27 mouse cellular contexts compared by ENCODE assay signal in the genomic region with DNA sequence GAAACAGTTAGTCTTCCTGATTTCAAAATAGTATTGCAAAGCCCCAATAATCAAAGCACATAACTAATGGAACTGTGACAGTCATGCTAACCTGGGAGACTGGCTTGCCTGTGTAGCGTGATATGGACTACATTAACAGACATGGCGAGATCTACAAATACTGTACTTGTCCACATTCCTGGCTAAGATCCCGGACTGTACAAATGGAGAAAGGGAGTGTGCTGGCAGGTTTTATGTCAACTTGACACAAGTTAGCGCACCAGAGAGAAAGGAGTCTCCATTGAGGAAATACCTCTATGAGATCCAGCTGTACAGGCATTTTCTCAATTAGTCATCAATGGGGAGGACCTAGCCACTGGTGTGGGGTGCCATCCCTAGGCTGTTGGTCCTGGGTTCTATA.
DNase-seq lines count a peak whose midpoint lies in the region; ATAC-seq and TF ChIP-seq lines count a peak whose summit lies in the region.
"Had no signal": no experiment of that assay in that cellular context is flagged by ENCODE, and none has a peak within 500 bp of the region (broad histone marks: within the 10 kb centered on the region; RNA-seq: fewer than 3 reads in every experiment).

No protein-coding gene starts in this region.

- H3K9me3 ChIP-seq in heart, postnatal 0 days (replicated peaks; ENCODE audit: control insufficient read depth, low read length): no peaks in the 10 kb centered on the region
- H3K9me3 ChIP-seq in lung, postnatal 0 days (ENCODE audit: low read length): no peaks in the 10 kb centered on the region
- H3K9me3 ChIP-seq: embryonic facial prominence, embryonic 13.5 days; liver, embryonic 12.5 days had no signal

- TF ChIP-seq POLR2A in heart, adult 2 months (IDR thresholded peaks at IDR 0.05; ENCODE audit: insufficient read depth, low read depth, low read length): no peak

- no peak for TF ChIP-seq EP300 in heart, adult 2 months (IDR thresholded peaks at IDR 0.05; ENCODE audit: insufficient read depth, low read depth, low read length)
- no peak for TF ChIP-seq EP300 in heart, postnatal 0 days (IDR thresholded peaks at IDR 0.05; ENCODE audit: low read depth)
- TF ChIP-seq EP300 in lung, postnatal 0 days (IDR thresholded peaks at IDR 0.05): no peak

- DNase-seq in heart, adult 18-20 months: peak; percentile 19 to 28
- no peak for DNase-seq in heart, adult 2 months
- DNase-seq in heart, postnatal 0 days (ENCODE audit: low spot score): peak; percentile 27
- no peak for DNase-seq in heart, postnatal 14 days
- DNase-seq in lung, postnatal 0 days (ENCODE audit: low spot score): peak; percentile 32
- no peak for DNase-seq in lung, postnatal 4 days
- peak; percentile 14 for DNase-seq in heart, postnatal 4 days
- DNase-seq: adrenal gland, postnatal 14 days; cerebellum, adult 11-12 months; cerebellum, adult 9-11 months; embryo, embryonic 11 days; gastrocnemius, postnatal 10 days; kidney, adult 18-20 months; kidney, postnatal 4 days; layer of hippocampus, postnatal 36 days; left cerebral cortex, postnatal 4 days; liver, postnatal 0 days; spleen, adult 18-20 months; thymus, adult 2 months; thymus, postnatal 36 days had no signal

- H3K4me3 ChIP-seq in heart, adult 2 months: no peak overlapping the region
- no peak overlapping the region for H3K4me3 ChIP-seq in heart, postnatal 0 days (ENCODE audit: low read depth, low read length)
- H3K4me3 ChIP-seq in lung, postnatal 0 days (ENCODE audit: low read depth, low read length): no peak overlapping the region
- H3K4me3 ChIP-seq: embryonic facial prominence, embryonic 13.5 days; erythroblast, embryonic 14.5 days; liver, embryonic 12.5 days had no signal

- H3K4me2 ChIP-seq in heart, postnatal 0 days (ENCODE audit: low read depth, low read length): no peak overlapping the region
- H3K4me2 ChIP-seq in lung, postnatal 0 days (replicated peaks; ENCODE audit: low read depth, low read length): no peak overlapping the region
- H3K4me2 ChIP-seq: embryonic facial prominence, embryonic 13.5 days; liver, embryonic 12.5 days; midbrain, embryonic 11.5 days had no signal

- no peak for TF ChIP-seq CTCF in heart, adult 2 months (IDR thresholded peaks at IDR 0.05)
- TF ChIP-seq CTCF in heart, postnatal 0 days (IDR thresholded peaks at IDR 0.05; ENCODE audit: low read depth): no peak
- TF ChIP-seq CTCF in lung, postnatal 0 days (IDR thresholded peaks at IDR 0.05): no peak

- peaks cover 1% of the 10 kb centered on the region; the same call in 1 of the 2 replicates for H3K4me1 ChIP-seq in heart, adult 2 months (ENCODE audit: control insufficient read depth, insufficient read depth, low read length)
- H3K4me1 ChIP-seq in heart, postnatal 0 days (ENCODE audit: control insufficient read depth, insufficient read depth): peaks cover 25% of the 10 kb centered on the region
- H3K4me1 ChIP-seq in lung, postnatal 0 days (ENCODE audit: insufficient read depth, low read depth, low read length): peaks cover 4% of the 10 kb centered on the region; the same call in 1 of the 2 replicates

- no peaks in the 10 kb centered on the region for H3K36me3 ChIP-seq in heart, adult 2 months (ENCODE audit: control insufficient read depth, insufficient read depth, low read length)
- H3K36me3 ChIP-seq in heart, postnatal 0 days (replicated peaks; ENCODE audit: control insufficient read depth, insufficient read depth, low read length): no peaks in the 10 kb centered on the region
- no peaks in the 10 kb centered on the region for H3K36me3 ChIP-seq in lung, postnatal 0 days (ENCODE audit: insufficient read depth, low read length)
- H3K36me3 ChIP-seq: embryonic facial prominence, embryonic 13.5 days; liver, embryonic 12.5 days had no signal

- no peaks in the 10 kb centered on the region for H3K79me2 ChIP-seq in heart, adult 2 months (replicated peaks; ENCODE audit: control insufficient read depth, insufficient read depth, low read length)

- peak; percentile 33; the same call in 1 of the 2 replicates for ATAC-seq in heart, postnatal 0 days (ENCODE audit: insufficient read depth, low read depth)
- ATAC-seq in lung, postnatal 0 days: no peak
- ATAC-seq: CD4-positive, CD25-positive, alpha-beta regulatory T cell, adult 4 months; hindbrain, embryonic 16.5 days; liver, embryonic 12.5 days; liver, postnatal 0 days; midbrain, embryonic 16.5 days had no signal

- no peak overlapping the region for H3K9ac ChIP-seq in heart, adult 2 months (ENCODE audit: low read depth, low read length)
- H3K9ac ChIP-seq in heart, postnatal 0 days (replicated peaks; ENCODE audit: low read depth, low read length): no peak overlapping the region
- H3K9ac ChIP-seq in lung, postnatal 0 days (replicated peaks; ENCODE audit: low read depth): no peak overlapping the region
- H3K9ac ChIP-seq: embryonic facial prominence, embryonic 13.5 days; liver, embryonic 12.5 days; liver, postnatal 0 days had no signal

- no peaks in the 10 kb centered on the region for H3K27me3 ChIP-seq in heart, adult 2 months (ENCODE audit: control insufficient read depth, insufficient read depth, low read length)
- no peaks in the 10 kb centered on the region for H3K27me3 ChIP-seq in heart, postnatal 0 days (ENCODE audit: control insufficient read depth, insufficient read depth, low read length)
- no peaks in the 10 kb centered on the region for H3K27me3 ChIP-seq in lung, postnatal 0 days (replicated peaks; ENCODE audit: insufficient read depth, low read length)
- H3K27me3 ChIP-seq: embryonic facial prominence, embryonic 13.5 days; liver, embryonic 12.5 days had no signal

- WGBS in heart, adult 2 months: 56% methylated on average over 4 of the region's 4 CpGs
- 30% methylated on average over 4 of the region's 4 CpGs for WGBS in heart, postnatal 0 days
- 45% methylated on average over 4 of the region's 4 CpGs for WGBS in lung, postnatal 0 days

- H3K27ac ChIP-seq in heart, adult 2 months: no peak overlapping the region
- no peak overlapping the region for H3K27ac ChIP-seq in heart, postnatal 0 days (ENCODE audit: low read depth)
- no peak overlapping the region for H3K27ac ChIP-seq in lung, postnatal 0 days (ENCODE audit: low read length)
- H3K27ac ChIP-seq: embryonic facial prominence, embryonic 13.5 days; liver, embryonic 12.5 days had no signal

- intact Hi-C loops in heart, adult 2 months (cut with DNase I): no loop called here
- intact Hi-C loops in heart, postnatal 14 days (cut with DNase I): no loop called here

Comparison
In these comparisons a context has a peak if more than half of its experiments do, and no peak if none do; other contexts are left out.
1. DNase-seq: peak in heart, adult 18-20 months (2 of 2), heart, postnatal 0 days (single experiment), lung, postnatal 0 days (single experiment) and heart, postnatal 4 days (single experiment); none in heart, adult 2 months (0 of 2), heart, postnatal 14 days (0 of 2) and lung, postnatal 4 days (0 of 2).